Mouse (Mus musculus): ENCODE measurements around the gene Zfp991.
"Not testable (repeated sequence)": the region's sequence is repeated elsewhere in the genome, so short reads cannot be mapped to it uniquely, and the experiment has no call there.

Zfp991 gene

GRCm38 (mm10) chr4:147181969-147182705, 50.3 kb downstream of the Zfp991 start:
- not testable (repeated sequence) for DNase-seq (ENCODE audit: low read depth)

GRCm38 (mm10) chr4:147186824-147187223, 55.0 kb downstream of the Zfp991 start:
- not testable (repeated sequence) for DNase-seq (ENCODE audit: low read depth)

- DNase-seq (ENCODE audit: low read depth): not testable (repeated sequence)
Measured at GRCm38 (mm10) chr4:147187283-147187965, 55.6 kb downstream of the Zfp991 start.

DNA sequence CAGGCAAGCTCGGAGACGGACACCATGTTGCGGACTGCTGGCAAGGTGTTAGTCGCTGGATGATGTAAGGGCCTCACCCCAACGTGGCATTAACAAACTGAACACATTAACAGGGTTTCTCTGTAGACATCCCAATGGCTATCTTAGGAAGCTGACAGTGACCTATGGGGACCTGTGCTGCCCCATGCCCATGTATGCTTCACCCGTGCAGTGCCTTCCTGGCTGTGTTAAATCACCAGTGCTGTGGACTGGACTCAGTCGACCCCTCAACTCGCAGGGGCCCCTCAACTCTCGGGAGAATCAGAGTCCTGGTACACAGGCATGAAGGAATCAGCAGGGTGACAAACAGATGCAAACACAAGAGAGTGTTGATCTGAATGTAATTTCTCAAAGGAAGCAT, 63.3 kb downstream of the Zfp991 start:
- DNase-seq (ENCODE audit: low read depth): not testable (repeated sequence)

- not testable (repeated sequence) for DNase-seq (ENCODE audit: low read depth)
Measured at GRCm38 (mm10) chr4:147197210-147197609, 65.4 kb downstream of the Zfp991 start.

DNA sequence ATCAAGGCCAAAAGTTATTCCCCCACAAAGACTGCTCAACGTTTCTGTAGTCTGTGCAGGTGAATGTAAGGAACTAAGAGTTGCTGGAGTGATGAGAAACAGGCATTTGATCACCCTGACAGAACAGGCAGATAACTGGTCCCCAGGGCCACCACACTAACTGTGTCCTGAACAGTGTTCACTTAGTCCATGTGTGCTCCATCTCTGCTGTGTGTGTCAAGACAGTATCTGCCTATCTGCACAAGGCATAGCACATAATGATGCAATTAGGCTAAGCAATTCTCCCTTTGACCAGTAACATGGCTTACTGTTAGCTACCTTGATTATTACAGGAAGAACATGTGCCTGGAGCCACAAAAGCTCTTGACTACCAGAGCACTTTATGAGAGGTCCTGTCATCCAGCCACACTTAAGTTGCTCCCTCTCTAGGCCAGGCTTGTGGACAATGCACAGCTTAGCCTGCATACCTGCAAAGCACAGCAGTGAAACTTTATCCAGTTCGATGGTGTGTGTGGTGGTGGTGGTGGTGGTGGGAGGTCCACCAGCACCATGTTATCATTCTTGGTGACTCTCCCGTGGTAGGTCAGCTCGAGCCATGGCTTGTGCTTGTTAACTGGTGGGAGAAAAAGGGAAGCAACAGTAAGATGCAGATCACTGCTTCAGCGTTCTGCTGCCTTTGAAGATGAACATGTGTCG, 67.4 kb downstream of the Zfp991 start:
- not testable (repeated sequence) for DNase-seq (ENCODE audit: low read depth)

GRCm38 (mm10) chr4:147201920-147202660, 70.3 kb downstream of the Zfp991 start:
- DNase-seq (ENCODE audit: low read depth): not testable (repeated sequence)

DNA sequence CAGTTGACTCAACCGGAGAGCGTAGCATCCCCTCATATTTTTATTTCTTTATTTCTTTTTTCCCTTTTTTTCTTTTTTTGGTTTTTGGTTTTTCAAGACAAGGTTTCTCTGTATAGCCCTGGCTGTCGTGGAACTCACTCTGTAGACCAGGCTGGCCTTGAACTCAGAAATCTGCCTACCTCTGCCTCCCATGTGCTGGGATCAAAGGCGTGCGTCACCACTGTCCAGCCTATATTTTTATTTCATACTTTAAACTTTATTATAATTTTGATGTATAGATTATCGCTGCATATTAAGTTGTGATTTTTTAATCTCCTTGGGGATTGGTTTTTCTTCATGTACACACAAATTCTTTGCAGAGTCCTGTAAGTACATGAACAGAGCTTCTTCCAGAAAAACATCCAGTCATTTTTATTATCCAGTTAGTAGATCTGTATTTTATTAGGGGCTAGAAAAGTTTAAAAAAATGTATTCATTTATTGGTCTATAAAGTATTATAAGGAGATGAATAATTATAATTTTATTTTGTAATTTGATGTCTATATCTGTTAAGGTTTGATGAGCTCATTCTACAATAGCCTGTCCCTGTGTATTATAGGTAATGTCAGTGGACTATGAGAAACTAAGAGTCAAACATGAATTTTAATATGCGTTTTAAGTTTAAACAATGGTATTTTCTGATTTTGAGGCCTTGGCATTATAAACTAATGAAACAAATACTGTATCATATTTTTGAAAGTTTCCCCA, 80.5 kb downstream of the Zfp991 start:
- DNase-seq (ENCODE audit: low read depth): not testable (repeated sequence)

- not testable (repeated sequence) for DNase-seq (ENCODE audit: low read depth)
Measured at GRCm38 (mm10) chr4:147214233-147214632, 82.4 kb downstream of the Zfp991 start.

- not testable (repeated sequence) for DNase-seq (ENCODE audit: low read depth)
Measured at GRCm38 (mm10) chr4:147217676-147218075, 85.8 kb downstream of the Zfp991 start.

- not testable (repeated sequence) for DNase-seq (ENCODE audit: low read depth)
Measured at GRCm38 (mm10) chr4:147219319-147220070, 87.7 kb downstream of the Zfp991 start.

DNA sequence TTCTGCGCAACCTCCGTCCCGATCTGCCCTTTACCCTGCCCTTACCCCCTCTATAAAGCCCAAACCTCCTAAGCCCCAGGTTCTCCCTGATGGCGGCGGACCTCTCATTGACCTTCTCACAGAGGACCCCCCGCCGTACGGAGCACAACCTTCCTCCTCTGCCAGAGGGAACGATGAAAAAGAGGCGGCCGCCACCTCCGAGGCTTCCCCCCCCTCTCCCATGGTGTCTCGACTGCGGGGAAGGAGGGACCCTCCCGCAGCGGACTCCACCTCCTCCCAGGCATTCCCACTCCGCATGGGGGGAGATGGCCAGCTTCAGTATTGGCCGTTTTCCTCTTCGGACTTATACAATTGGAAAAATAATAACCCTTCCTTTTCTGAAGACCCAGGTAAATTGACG, 88.4 kb downstream of the Zfp991 start:
- not testable (repeated sequence) for DNase-seq (ENCODE audit: low read depth)

GRCm38 (mm10) chr4:147222021-147222420, 90.2 kb downstream of the Zfp991 start:
- DNase-seq (ENCODE audit: low read depth): not testable (repeated sequence)

DNA sequence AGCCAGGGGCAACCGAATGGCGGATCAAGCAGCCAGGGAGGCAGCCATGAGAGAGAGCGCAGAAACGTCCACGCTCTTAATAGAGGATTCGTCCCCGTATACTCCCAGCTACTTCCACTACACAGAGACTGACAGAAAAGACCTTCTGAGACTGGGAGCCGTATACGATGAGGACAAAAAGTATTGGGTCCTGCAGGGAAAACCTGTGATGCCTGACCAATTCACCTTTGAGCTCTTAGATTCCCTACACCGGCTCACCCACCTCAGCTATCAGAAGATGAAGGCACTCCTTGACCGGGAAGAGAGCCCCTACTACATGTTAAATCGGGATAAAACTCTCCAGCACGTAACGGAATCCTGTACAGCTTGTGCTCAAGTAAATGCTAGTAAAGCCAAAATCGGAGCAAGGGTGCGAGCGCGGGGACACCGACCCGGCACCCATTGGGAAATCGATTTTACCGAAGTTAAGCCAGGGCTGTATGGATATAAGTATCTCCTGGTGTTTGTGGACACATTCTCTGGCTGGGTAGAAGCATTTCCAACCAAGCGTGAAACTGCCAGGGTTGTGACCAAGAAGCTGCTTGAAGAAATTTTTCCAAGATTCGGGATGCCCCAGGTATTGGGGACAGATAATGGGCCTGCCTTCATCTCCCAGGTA, 92.1 kb downstream of the Zfp991 start:
- DNase-seq (ENCODE audit: low read depth): not testable (repeated sequence)

DNA sequence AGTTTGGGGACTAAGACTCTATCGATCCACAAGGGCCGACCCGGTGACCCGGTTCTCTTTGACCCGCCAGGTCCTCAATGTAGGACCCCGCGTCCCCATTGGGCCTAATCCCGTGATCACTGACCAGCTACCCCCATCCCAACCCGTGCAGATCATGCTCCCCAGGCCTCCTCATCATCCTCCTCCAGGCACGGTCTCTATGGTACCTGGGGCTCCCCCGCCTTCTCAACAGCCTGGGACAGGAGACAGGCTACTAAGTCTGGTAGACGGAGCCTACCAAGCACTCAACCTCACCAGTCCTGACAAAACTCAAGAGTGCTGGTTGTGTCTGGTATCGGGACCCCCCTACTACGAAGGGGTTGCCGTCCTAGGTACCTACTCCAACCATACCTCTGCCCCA, 93.8 kb downstream of the Zfp991 start:
- DNase-seq (ENCODE audit: low read depth): not testable (repeated sequence)

DNA sequence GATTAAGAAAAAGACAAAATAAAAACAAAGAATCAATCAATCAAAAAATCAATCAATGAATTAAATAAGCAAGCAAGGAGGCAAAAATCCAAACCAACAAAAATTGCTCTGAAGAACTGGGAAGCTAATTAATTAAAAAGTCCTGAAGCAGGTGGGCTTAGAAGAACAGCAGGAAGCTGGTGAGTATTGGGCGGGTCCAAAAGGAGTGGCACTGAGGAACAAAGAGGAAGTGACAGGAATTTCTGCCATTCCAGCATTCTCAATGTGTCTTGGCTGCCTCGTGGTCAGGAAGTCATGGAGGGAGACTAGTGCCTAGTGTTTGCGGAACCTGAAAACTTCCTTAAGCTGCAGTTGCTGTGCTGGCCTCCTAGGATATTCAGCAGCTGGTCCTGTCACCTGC, 98.2 kb downstream of the Zfp991 start:
- DNase-seq (ENCODE audit: low read depth): not testable (repeated sequence)
